Mouse (Mus musculus): ENCODE results near the gene Slit3. TPM values are rescaled to one million over a fixed set of nuclear protein-coding genes. Genes with fewer than 3 reads are reported as not detected.

The Slit3 gene
- total RNA-seq, 2 experiments from 2014 or later = not detected

DNA sequence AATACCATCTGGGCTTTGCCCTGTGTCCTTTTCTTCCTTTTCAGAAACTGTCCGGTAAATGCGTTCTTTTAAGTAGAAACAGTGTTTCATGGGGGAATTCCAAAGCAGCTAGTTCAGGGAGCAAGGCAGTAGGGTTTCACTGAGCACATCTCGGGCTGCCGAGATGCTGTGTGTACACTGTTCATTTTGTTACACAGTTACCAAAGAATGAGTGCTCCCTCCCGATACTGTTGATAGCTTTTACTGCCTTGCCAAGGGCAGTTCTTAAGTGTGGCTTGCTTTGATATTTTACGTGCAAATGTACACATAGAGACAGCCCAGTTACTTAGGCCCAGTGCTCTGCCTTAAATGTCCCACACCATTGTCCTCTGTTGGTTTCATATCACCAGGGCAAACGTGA lies 516.1 kb downstream of the Slit3 start:
- ATAC-seq (replicated peaks; ENCODE audit: low FRiP score, poor library complexity, severe bottlenecking) = no peak

DNA sequence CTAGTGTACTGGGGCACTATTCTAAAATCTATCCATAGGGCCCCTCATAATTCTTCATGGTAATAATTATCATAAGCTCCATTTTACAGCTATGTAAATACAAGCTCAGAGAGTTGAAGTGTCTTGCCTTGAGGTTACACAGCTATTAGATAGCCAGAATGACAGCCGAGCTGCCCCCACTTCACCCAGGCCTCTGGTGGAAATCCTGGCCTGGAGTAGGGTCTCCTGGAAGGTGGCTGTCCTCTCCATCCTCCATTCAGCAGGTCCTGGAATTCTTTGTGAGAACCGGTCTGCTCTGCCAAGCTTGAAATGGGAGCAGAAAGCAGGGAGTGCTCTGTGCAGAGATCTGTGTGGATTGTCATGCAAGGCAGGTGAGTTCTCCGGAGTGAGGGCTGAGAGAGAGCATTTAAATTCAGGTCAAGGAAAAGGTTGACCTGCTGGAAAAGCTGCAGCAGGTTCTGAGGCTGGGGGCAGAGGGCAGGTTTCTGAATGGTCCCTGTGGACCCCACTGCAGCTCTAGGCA lies 517.9 kb downstream of the Slit3 start:
- no peak for ATAC-seq (replicated peaks; ENCODE audit: low FRiP score, poor library complexity, severe bottlenecking)

- ATAC-seq (replicated peaks; ENCODE audit: low FRiP score, poor library complexity, severe bottlenecking) = no peak
These were observed 518.4 kb downstream of the Slit3 start for GRCm38 (mm10) chr11:35639428-35639827.

DNA sequence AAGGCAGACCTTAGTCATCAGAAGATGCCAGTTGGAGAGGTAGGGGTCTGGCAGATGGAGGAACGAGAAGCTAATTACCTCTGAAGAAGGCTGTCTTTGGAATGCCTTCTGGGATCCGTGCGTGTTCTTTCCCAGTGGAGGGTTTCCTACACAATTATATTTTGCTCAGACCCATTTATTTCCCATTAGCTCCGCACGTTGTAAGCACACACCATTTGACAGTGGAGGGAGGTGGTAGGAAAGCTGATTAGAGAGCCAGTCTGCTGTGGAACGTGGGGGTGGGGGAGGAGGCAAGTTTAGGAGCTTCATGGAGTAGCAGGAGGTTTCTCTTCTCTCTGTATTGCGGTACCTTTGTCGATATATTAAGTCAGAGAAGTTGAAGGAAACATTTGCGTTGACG lies 530.3 kb downstream of the Slit3 start:
- no peak for ATAC-seq (replicated peaks; ENCODE audit: low FRiP score, poor library complexity, severe bottlenecking)

DNA sequence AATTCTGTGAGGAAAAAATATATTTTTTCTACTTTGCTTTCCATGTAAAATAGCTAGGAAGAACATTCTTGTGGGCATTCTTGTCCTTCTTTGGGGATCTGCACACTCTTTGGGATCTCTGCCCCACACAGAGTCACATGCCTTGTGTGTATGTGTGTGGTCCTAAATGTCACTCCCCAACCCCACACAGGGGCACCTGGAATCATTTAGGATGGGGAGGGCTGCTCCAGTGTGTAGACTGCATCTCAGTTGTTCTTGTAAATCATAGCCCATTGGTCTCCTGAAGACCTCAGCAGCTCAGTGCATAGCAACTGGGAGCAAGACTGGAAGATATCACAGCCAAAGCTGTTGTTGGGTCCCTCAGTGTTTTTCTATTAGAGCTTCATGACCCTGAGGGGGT lies 534.8 kb downstream of the Slit3 start:
- no peak for ATAC-seq (replicated peaks; ENCODE audit: low FRiP score, poor library complexity, severe bottlenecking)

- ATAC-seq (replicated peaks; ENCODE audit: low FRiP score, poor library complexity, severe bottlenecking) = no peak
These were observed 536.6 kb downstream of the Slit3 start for GRCm38 (mm10) chr11:35657582-35657981.

- no peak for ATAC-seq (replicated peaks; ENCODE audit: low FRiP score, poor library complexity, severe bottlenecking)
These were observed 539.9 kb downstream of the Slit3 start for GRCm38 (mm10) chr11:35660967-35661366.

DNA sequence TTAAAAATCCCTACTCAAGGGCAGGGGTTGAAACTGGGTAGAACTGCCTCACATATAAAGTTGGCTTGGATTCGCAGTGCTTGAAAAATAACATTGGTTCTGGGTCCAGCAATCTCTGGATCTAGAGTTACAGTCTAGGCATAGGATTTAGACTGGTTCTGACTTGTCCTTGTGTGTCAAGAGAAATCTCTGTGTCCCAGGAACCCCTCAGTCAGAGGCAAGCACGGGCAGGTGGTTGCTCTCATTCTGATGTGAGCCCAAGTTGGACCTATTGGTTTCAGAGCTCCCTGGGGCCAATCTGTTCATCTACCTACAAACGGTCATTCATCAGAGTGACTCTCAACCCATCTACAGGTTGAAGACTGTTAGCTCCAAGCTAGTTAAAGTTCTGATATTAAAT lies 541.9 kb downstream of the Slit3 start:
- no peak for ATAC-seq (replicated peaks; ENCODE audit: low FRiP score, poor library complexity, severe bottlenecking)

DNA sequence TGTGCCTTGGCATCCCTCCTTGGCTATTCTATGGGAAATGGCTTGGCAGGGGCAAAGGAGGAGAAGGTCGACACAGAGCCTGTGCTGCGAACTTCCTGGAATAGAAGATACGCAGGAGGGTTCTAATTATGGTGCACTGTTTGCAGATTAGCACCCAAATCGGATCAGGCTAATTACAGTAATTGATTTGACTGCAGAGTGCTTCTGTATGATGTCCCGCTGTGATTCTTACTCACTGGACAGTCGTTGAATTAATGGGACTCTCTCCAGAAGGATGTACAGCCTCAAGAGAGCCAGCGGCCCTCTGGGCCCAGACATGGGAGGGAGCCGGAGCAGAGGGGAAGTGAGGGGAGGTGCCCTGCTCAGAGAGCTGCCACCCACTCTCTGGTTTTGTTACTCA lies 542.6 kb downstream of the Slit3 start:
- no peak for ATAC-seq (replicated peaks; ENCODE audit: low FRiP score, poor library complexity, severe bottlenecking)

- no peak for ATAC-seq (replicated peaks; ENCODE audit: low FRiP score, poor library complexity, severe bottlenecking)
These were observed 544.0 kb downstream of the Slit3 start for GRCm38 (mm10) chr11:35664991-35665390.

DNA sequence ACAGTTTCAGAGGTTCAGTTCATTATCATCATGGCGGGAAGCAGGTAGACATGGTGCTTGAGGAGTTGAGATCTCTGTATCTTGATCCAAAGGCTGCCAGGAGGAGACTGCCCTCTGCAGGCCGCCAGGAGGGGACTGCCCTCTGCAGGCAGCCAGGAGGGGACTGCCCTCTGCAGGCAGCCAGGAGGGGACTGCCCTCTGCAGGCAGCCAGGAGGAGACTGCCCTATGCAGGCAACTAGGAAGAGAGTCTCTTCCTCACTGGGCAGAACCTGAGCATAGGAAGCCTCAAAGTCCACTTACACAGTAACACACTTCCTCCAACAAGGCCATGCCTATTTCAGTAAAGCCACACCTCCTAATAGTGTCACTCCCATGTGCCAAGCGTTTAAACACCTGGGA lies 546.4 kb downstream of the Slit3 start:
- ATAC-seq (replicated peaks; ENCODE audit: low FRiP score, poor library complexity, severe bottlenecking) = no peak

GRCm38 (mm10) chr11:35668138-35668537 lies 547.1 kb downstream of the Slit3 start:
- ATAC-seq (replicated peaks; ENCODE audit: low FRiP score, poor library complexity, severe bottlenecking) = no peak

DNA sequence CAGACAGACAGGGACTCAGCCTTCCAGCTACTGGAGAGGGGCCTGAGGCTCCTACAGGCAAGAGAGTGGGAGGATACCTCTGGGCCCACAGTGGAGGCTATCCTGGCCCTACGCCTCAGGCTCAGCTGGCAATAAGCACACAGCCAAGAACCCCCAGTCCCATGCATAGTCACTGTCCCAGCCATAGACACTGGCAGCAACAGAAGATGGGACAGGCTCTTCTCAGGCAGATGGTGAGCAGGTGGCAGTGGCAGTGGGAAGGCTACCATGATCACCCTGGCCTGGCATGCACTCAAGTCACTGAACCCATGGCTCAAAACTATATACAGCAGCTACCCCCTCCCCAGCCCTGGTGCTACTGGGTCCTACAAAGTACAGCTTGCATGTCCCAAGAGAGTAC lies 547.7 kb downstream of the Slit3 start:
- no peak for ATAC-seq (replicated peaks; ENCODE audit: low FRiP score, poor library complexity, severe bottlenecking)

- ATAC-seq (replicated peaks; ENCODE audit: low FRiP score, poor library complexity, severe bottlenecking) = no peak
These were observed 548.5 kb downstream of the Slit3 start for GRCm38 (mm10) chr11:35669536-35669935.

DNA sequence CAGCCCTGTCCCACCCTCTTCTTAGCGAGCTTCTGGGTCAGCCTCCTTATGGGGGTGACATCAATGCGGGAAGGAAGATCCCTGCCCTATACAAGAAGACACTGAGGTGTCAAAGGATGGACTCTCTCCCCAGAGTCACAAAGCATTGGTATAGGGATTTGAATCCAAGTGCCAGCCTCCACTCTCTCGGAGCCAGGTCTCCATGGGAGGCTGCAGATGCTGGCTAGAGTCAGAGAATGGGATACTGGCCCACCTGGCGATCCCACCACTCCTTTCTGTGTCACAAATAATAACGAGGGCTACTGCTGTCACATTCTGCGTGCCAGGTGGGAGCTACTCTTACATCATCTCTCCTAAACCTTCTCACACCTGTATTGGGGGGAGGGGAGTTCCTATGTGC lies 549.2 kb downstream of the Slit3 start:
- no peak for ATAC-seq (replicated peaks; ENCODE audit: low FRiP score, poor library complexity, severe bottlenecking)

DNA sequence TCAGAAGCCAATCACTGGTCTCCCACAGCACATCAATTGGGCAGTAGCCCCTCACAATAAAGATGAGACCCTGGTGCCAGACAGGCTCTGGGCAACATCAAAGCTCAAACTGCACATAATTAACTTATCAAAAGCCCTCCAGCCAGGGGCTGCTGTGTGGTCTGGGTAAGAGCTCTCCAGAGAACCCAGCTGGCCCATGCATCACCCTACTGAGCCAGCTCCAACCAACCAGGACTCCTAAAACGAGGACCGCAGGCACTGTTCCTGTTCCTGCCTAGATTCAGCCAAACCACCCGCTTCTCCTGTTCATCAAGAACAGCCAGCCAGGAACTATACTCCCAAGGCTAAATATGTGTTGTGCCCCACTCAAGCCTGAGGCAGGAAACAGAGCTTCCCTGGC lies 549.7 kb downstream of the Slit3 start:
- no peak for ATAC-seq (replicated peaks; ENCODE audit: low FRiP score, poor library complexity, severe bottlenecking)

DNA sequence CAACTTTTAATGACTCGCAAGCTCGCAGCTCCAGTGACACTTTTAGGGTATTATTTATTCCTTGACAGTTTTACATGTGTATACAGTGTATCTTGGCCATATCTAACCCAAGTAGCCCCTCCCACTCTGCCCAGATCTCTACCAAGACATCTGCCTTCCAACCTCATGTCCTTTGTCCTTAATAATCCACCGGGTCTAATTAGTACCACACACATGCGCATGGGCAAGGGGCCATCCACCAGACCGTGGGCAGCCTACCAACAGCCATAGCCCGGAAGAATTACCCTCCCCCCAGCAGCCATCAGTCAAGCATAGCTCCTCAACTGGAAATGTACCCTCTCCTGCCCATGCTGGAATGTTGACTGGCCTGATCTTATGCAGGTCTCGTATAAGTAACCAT lies 552.0 kb downstream of the Slit3 start:
- ATAC-seq (replicated peaks; ENCODE audit: low FRiP score, poor library complexity, severe bottlenecking) = no peak

DNA sequence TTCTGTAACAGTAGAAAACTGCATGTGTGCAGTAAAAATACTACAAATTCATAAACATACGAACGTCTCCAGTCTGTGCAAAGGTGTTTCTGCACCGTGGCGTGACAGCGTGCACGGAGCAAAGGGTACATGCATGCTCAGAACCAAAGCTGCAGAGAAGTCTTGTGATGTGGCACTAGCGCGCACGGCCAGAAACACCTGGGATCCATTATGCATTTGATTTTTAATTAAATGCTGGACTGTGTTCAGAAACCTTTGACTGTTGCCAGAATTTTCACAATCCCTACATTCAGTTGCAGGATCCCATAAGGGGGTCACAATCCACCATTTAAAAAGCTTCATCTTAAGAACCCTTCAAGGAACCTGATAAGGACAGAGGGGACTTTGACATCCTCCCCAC lies 553.2 kb downstream of the Slit3 start:
- ATAC-seq (replicated peaks; ENCODE audit: low FRiP score, poor library complexity, severe bottlenecking) = no peak

DNA sequence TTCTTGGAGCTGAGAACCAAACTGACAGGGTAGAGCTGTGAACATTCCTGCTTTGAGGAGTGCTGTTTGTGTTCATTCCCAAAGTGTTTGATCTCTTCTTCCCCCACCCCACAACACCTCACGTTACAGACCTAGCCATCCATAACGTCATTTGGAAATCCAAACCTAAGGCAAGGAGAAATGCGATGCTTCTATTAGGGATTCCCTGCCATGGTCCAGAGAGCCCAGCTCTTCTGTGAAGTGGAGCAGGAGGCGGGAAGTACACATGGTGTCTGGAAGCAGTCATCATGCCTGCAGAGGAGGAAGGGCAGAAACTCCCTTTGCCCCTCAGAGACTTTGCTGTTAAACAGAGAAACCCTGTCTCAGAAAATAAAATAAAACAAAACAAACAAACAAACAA lies 555.7 kb downstream of the Slit3 start:
- ATAC-seq (replicated peaks; ENCODE audit: low FRiP score, poor library complexity, severe bottlenecking) = no peak

- ATAC-seq (replicated peaks; ENCODE audit: low FRiP score, poor library complexity, severe bottlenecking) = no peak
These were observed 559.0 kb downstream of the Slit3 start for GRCm38 (mm10) chr11:35679976-35680375.

GRCm38 (mm10) chr11:35687316-35687715 lies 566.3 kb downstream of the Slit3 start:
- ATAC-seq (replicated peaks; ENCODE audit: low FRiP score, poor library complexity, severe bottlenecking) = no peak

DNA sequence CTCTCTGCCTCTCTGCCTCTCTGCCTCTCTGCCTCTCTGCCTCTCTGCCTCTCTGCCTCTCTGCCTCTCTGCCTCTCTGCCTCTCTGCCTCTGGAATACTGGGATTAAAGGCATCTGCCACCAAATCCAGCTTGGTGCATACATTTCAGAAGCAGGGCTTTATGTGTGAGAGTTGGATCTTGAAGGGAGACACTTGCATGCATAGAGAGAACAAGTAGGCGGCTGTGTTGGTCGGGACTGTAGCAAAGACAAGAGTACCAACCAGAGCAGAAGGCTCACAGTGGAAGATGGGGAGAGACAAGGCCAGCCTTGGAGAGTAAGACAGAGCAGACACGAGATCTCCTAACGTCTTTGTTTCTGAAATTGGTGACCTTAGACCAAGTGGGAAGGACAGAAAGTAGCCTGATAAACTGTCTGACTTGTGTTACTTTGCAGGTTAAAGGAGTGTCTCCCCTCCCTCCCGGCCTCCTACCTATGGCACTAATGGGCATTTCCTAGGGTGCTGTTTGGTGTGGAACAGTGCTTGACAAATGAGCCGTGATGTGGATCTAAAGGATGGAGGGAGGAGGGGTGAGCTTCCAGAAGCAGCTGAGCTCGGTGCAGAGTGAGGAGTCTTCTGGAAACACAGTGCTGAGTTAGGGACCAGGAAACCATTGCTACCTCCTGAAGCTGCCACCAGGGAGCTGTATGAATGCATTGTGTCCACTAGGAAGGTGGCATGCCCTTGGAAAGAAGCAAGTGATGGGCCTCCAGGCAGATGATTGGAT lies 569.7 kb downstream of the Slit3 start:
- no peak for ATAC-seq (replicated peaks; ENCODE audit: low FRiP score, poor library complexity, severe bottlenecking)

Data from erythroblast, adult 5-6 weeks (primary cell).